Mouse (Mus musculus): ENCODE data around the gene Prkd1. TPM values are rescaled to one million over a fixed set of nuclear protein-coding genes. Genes with fewer than 3 reads are reported as not detected.
A peak's percentile ranks its signal among the peaks of the same experiment; 100 is the strongest.

Prkd1 gene
- total RNA-seq (2014; rRNA removed): 0.09 and 0.20 TPM in 2 replicates
- 0.04 TPM in 2 replicates for polyA plus RNA-seq (2012; rRNA removed)

DNA sequence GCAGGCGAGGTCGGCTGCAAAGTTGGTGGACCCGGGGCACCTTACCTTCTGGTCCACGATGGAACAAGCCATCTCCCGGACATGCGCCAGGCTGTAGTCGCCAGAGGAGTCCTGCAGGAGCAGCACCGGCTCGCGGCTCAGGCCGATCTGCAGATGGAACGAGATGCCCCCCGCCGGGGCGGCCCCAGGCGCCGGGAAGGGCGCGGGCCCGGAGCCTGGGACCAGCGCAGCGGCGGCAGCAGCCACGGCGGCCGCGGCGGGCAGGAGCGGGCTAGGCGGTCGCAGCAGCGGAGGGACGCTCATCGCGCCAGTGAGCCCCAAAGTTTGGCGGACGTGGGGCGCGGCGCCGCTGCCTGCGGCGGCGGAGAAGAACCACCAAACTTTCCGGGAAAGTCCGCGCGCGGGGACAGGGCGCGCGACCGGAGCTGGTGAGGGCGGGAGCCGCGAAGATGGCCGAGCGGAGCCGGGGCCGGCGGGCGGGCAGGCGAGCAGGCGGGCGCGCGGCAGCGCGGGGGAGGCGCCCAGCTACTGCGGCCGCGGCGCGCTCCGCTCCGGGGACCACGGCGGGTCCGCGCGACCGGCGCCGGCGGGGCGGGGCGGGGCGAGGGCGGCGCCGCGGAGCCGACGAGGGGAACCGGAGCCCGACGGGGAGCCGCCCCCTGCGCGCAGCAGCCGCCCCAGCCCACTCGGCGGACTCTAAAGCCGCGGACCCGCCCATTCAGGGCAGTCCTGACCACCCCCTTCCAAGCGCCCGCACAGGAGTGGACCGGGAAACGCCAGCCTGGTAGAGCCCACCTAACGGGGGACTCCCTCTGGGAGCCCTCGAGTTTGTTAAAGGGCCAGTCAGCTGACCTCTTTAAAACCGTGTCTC, at the start of gene Prkd1:
TSS of gene Prkd1 (minus strand) at position 428 of the 871 bp plus-strand sequence.
- Histone ChIP-seq H3K27ac (replicated peaks; ENCODE audit: insufficient read depth, low read depth, low read length) (no peak within 1 kb of the TSS), H3K79me2 (ENCODE audit: control insufficient read depth, insufficient read depth, low read length) (no peaks in the 10 kb centered on the region), H3K9ac (ENCODE audit: low read depth, low read length) (peak within 1 kb of the TSS; percentile 57), H3K36me3 (ENCODE audit: control insufficient read depth, insufficient read depth, low read length) (no peaks in the 10 kb centered on the region), H3K4me3 (ENCODE audit: insufficient read depth, low read depth, low read length) (peak within 1 kb of the TSS; percentile 56; the same call in 1 of the 2 replicates), H3K4me1 (ENCODE audit: control insufficient read depth, insufficient read depth, low read length) (no peaks in the 10 kb centered on the region), H3K27me3 (ENCODE audit: control insufficient read depth, insufficient read depth, low read length) (peaks cover 6% of the 10 kb centered on the region; the same call in 1 of the 2 replicates)
- WGBS: 4% methylated on average over 111 of the region's 114 CpGs
- DNase-seq (ENCODE audit: extremely low read depth, low read depth, low spot score): no peak
- TF ChIP-seq POLR2A (IDR thresholded peaks at IDR 0.05; ENCODE audit: extremely low read depth, insufficient read depth, low read length): no peak
- no peak for TF ChIP-seq CTCF (IDR thresholded peaks at IDR 0.05; ENCODE audit: low read depth, low read length)

DNA sequence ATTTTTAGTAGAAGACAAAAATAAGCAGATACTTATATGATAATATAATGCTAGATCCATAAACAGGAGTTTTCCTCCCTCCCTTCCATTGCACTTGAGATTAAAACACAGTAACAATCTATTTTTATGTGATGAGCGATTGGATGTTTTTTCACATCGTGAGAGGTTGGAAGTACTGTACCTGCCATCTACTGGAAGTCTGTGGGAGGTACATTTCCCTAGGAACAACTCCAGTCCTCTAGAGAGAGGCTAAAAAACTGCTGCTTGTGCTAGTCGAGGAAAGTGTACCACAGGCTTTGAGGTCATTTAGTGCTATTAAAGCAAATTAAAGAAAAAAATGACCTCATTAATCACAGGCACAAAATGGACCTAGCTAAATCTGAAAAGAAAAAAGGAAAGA, 48.6 kb upstream of the Prkd1 start:
- TF ChIP-seq CTCF (IDR thresholded peaks at IDR 0.05; ENCODE audit: low read depth, low read length) (0 out of 2 replicates have a peak, but pooled peaks have one; percentile 14), POLR2A (IDR thresholded peaks at IDR 0.05; ENCODE audit: extremely low read depth, insufficient read depth, low read length) (no peak)
- H3K9ac ChIP-seq (ENCODE audit: low read depth, low read length): no peak overlapping the region
- H3K27me3 ChIP-seq (ENCODE audit: control insufficient read depth, insufficient read depth, low read length): no peaks in the 10 kb centered on the region
- DNase-seq (ENCODE audit: extremely low read depth, low read depth, low spot score): peak; percentile 14
- H3K4me3 ChIP-seq (ENCODE audit: insufficient read depth, low read depth, low read length): no peak overlapping the region
- H3K4me1 ChIP-seq (ENCODE audit: control insufficient read depth, insufficient read depth, low read length): no peaks in the 10 kb centered on the region
- no peaks in the 10 kb centered on the region for H3K36me3 ChIP-seq (ENCODE audit: control insufficient read depth, insufficient read depth, low read length)
- no peaks in the 10 kb centered on the region for H3K79me2 ChIP-seq (ENCODE audit: control insufficient read depth, insufficient read depth, low read length)
- WGBS: 20% methylated on average over 3 of the region's 3 CpGs
- H3K27ac ChIP-seq (replicated peaks; ENCODE audit: insufficient read depth, low read depth, low read length): no peak overlapping the region

DNA sequence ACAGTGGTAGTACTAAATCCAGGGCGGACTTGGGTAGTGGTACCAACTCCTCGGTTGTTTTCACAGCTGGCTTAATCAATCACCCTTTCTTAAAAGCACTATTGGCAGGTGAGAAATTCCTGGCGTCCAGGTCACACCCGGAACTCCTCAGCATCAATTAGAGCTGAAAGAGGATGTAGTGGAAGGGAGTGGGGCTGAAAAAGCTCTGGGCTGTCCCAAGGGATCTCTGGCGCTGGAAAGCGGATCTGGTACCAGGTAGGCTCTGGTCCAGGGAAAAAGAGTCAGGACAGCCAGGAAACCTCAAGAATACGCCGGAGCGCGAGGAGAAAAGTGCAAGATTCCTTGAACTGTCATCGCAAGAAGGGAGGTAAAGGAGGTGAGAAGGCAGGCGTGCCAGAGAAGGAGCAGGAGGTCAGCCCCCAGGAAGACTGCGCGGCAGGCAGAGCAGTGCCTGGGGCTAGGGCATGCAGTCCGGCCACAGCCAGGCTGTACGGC, 675 bp downstream of the Prkd1 start:
- no peaks in the 10 kb centered on the region for H3K79me2 ChIP-seq (ENCODE audit: control insufficient read depth, insufficient read depth, low read length)
- H3K4me1 ChIP-seq (ENCODE audit: control insufficient read depth, insufficient read depth, low read length): no peaks in the 10 kb centered on the region
- no peak overlapping the region for H3K9ac ChIP-seq (ENCODE audit: low read depth, low read length)
- H3K36me3 ChIP-seq (ENCODE audit: control insufficient read depth, insufficient read depth, low read length): no peaks in the 10 kb centered on the region
- H3K4me3 ChIP-seq (ENCODE audit: insufficient read depth, low read depth, low read length): peak overlapping the region; percentile 56; the same call in 1 of the 2 replicates
- 5% methylated on average over 16 of the region's 16 CpGs for WGBS
- peaks cover 6% of the 10 kb centered on the region; the same call in 1 of the 2 replicates for H3K27me3 ChIP-seq (ENCODE audit: control insufficient read depth, insufficient read depth, low read length)
- no peak for TF ChIP-seq POLR2A (IDR thresholded peaks at IDR 0.05; ENCODE audit: extremely low read depth, insufficient read depth, low read length)
- no peak for TF ChIP-seq CTCF (IDR thresholded peaks at IDR 0.05; ENCODE audit: low read depth, low read length)
- H3K27ac ChIP-seq (replicated peaks; ENCODE audit: insufficient read depth, low read depth, low read length): no peak overlapping the region
- no peak for DNase-seq (ENCODE audit: extremely low read depth, low read depth, low spot score)

DNA sequence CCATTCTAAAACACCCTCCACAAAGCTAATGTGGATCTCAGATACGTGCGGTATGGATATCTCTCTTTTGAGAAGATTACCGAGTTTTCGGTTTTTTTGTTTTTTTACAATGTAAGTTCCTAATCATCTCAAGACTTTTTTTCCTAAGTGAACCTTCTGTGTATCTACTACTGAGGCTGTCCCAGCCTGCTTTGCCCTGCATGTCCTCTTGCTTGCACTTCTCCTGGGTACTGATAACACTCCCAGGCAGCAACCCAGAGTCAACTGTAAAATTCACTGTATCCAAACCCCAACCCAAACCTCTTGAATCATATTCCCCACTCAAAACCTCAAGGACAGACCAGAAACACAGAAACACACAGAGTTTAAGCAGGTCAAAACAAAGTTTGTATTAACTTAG, 2.0 kb downstream of the Prkd1 start:
- Histone ChIP-seq H3K4me3 (ENCODE audit: insufficient read depth, low read depth, low read length) (no peak overlapping the region), H3K27ac (replicated peaks; ENCODE audit: insufficient read depth, low read depth, low read length) (no peak overlapping the region), H3K9ac (ENCODE audit: low read depth, low read length) (no peak overlapping the region), H3K4me1 (ENCODE audit: control insufficient read depth, insufficient read depth, low read length) (no peaks in the 10 kb centered on the region), H3K79me2 (ENCODE audit: control insufficient read depth, insufficient read depth, low read length) (no peaks in the 10 kb centered on the region), H3K36me3 (ENCODE audit: control insufficient read depth, insufficient read depth, low read length) (no peaks in the 10 kb centered on the region), H3K27me3 (ENCODE audit: control insufficient read depth, insufficient read depth, low read length) (peaks cover 6% of the 10 kb centered on the region; the same call in 1 of the 2 replicates)
- no peak for DNase-seq (ENCODE audit: extremely low read depth, low read depth, low spot score)
- 94% methylated on average over 4 of the region's 4 CpGs for WGBS
- TF ChIP-seq CTCF (IDR thresholded peaks at IDR 0.05; ENCODE audit: low read depth, low read length) (no peak), POLR2A (IDR thresholded peaks at IDR 0.05; ENCODE audit: extremely low read depth, insufficient read depth, low read length) (no peak)

DNA sequence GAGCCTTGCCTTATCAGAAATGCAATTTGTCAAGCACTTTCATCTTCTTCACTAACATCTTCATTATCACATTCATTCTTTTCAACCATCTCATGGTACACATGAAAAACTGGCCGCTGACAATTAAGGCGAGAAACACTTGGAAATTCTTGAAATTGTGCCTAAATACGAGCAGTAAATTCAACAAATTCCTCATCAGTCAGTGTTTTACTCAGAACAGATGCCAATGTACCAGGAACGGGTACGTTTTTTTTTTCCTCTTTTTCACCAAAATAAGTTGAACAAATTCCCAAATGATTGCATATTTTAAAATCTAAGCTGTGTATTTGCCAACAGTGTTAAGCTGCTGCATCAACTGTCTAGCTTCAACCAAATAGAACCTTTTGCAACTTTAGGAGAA, 6.2 kb downstream of the Prkd1 start:
- H3K27me3 ChIP-seq (ENCODE audit: control insufficient read depth, insufficient read depth, low read length): no peaks in the 10 kb centered on the region; the same call in 1 of the 2 replicates
- H3K79me2 ChIP-seq (ENCODE audit: control insufficient read depth, insufficient read depth, low read length): no peaks in the 10 kb centered on the region
- TF ChIP-seq POLR2A (IDR thresholded peaks at IDR 0.05; ENCODE audit: extremely low read depth, insufficient read depth, low read length) (no peak), CTCF (IDR thresholded peaks at IDR 0.05; ENCODE audit: low read depth, low read length) (no peak)
- no peak for DNase-seq (ENCODE audit: extremely low read depth, low read depth, low spot score)
- H3K36me3 ChIP-seq (ENCODE audit: control insufficient read depth, insufficient read depth, low read length): no peaks in the 10 kb centered on the region
- H3K9ac ChIP-seq (ENCODE audit: low read depth, low read length): no peak overlapping the region
- H3K27ac ChIP-seq (replicated peaks; ENCODE audit: insufficient read depth, low read depth, low read length): no peak overlapping the region
- no peak overlapping the region for H3K4me3 ChIP-seq (ENCODE audit: insufficient read depth, low read depth, low read length)
- H3K4me1 ChIP-seq (ENCODE audit: control insufficient read depth, insufficient read depth, low read length): no peaks in the 10 kb centered on the region
- 75% methylated on average over 5 of the region's 5 CpGs for WGBS
